Mouse (Mus musculus): ENCODE results near the gene Col5a3.
A peak's percentile ranks its signal among the peaks of the same experiment; 100 is the strongest.

The Col5a3 gene

DNA sequence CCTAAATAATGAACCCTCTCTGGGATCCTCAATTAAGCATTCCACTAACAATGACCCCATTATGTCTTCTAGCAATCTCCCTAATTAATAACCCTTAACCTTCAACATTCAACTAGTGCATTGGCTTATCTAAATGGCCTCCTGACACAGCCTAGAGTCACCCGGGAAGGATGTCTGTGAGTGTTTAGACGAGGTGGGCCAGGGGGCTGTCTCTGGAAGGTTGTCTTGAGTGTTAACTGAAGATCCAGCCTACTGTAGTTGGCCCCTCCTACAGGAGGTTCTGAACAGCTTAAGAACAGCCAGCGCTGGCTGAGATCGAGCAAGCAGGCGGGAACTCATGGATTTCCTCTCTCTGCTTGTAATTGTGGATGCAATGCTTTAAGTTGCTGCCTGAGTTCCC, 9.2 kb downstream of the Col5a3 start:
- DNase-seq (ENCODE audit: low read depth, low spot score), result no peak

- DNase-seq (ENCODE audit: low read depth, low spot score), result no peak
Measured at GRCm38 (mm10) chr9:20805159-20805495, 9.7 kb downstream of the Col5a3 start.

DNA sequence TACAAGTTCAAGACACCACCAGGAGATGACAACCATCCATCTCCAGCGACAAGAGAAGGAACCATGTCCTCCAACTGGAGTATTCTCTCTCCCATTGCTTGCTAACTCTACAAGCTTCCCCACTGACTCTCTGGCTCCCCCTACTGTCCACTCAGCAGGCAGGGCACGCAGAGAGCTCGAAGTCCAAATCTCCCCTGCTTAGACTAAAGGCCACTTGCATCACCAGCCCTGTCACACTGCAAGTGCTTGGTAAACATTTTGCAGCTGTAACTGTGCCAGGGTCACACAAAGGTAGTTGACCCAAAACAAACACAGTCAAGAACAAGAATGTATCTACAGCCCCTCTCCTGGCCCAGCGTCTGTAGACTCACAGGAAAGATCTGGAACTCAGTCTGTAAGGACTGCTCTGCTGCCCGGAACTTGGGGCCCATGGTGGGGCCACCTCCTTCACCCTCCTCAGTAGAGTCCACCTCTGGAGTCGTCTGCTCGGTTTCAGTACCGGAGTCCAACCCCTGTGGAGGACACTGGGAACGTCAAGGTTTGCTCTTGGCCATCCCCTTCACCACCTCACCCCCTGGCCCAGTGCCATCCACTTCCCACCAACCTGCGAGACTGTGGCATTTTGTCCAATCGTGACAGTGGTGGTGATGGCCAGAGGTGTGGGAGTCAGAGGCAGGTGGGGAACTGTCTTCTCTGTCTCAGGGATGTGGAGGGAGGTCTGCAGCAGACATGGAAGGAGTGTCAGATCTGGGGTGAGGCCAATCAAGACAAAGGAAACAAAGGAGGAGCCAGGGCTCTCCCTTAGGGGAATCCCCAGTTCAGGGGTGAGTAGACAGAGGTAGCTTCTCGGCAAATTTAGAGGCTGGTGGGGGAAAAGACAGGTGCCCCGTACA, 10.4 kb downstream of the Col5a3 start:
- peak; percentile 39 for DNase-seq (ENCODE audit: low read depth, low spot score)

DNA sequence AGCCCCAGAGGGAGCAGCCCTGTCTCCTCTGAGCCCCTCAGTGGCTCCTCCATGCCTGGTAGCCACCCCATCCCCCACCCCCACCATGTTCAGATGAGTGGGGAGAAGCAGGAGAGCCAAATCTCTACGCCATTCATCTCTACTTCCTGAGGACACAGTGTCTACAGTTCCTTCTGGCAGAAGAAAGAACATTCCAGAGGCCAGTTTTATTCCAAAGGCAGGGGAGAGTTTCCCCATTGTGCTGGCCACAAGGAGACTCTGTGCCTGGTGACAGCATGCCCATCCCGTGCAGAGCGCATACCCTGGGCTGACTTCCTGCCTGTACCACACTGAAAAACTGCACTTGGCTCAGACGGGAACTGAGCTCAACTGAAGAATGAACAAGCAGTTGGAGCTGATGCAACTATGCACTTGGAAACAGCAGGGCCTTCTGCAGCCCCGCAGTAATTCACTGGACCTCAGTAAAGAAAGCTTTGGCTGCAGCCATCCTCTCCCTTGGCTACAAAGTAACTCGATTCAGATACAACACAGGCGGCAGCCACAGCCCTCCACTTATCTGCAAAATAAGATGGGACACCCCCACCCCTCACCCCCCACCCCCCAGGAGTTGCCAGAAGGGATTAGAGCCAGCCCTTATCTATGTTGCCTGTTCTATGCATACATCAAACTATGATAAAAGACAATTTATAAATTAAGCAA, 20.6 kb downstream of the Col5a3 start:
- DNase-seq (ENCODE audit: low read depth, low spot score), result no peak

- no peak for DNase-seq (ENCODE audit: low read depth, low spot score)
Measured at GRCm38 (mm10) chr9:20790345-20790744, 24.5 kb downstream of the Col5a3 start.

GRCm38 (mm10) chr9:20789651-20790050, 25.2 kb downstream of the Col5a3 start:
- no peak for DNase-seq (ENCODE audit: low read depth, low spot score)

DNA sequence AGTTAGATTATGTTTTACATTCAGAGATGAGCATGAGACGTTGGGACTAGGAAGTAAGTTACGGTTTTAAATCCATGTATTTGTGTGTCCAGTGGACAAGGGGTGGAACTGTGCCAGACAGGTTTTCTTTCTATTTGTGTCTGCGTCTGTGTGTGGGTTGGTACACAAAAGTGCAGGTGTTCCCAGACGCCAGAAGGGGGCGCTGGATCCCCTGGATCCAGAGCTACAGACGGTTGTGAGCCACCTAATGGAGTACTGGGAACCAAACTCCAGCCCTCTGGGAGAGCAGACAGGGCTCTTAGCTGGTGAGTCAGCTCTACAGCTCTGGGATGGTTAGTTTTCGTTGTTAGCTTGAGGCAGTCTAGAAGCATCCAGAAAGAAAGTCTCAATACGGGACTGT, 26.9 kb downstream of the Col5a3 start:
- DNase-seq (ENCODE audit: low read depth, low spot score), result no peak

DNA sequence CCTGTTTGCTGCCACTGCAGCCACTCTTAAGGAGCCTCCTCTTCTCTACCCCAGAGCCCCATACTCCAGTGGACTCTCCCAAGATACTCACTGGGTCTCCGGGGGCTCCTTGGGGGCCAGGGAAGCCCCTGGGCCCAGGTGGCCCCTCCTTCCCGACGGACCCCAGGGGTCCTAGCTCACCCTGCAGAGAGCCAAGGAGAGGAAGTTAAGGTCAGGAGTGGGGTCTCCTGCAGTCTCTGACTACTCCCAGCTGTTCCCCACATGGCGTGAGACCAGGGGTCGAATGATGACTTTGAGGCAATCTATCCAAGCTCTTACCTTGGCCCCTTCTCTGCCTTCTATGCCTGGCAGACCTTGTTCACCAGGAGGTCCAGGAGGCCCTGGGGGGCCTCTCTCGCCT, 29.8 kb downstream of the Col5a3 start:
- DNase-seq (ENCODE audit: low read depth, low spot score), result no peak

GRCm38 (mm10) chr9:20781286-20781685, 33.6 kb downstream of the Col5a3 start:
- no peak for DNase-seq (ENCODE audit: low read depth, low spot score)

- no peak for DNase-seq (ENCODE audit: low read depth, low spot score)
Measured at GRCm38 (mm10) chr9:20765274-20765673, 49.6 kb downstream of the Col5a3 start.

DNA sequence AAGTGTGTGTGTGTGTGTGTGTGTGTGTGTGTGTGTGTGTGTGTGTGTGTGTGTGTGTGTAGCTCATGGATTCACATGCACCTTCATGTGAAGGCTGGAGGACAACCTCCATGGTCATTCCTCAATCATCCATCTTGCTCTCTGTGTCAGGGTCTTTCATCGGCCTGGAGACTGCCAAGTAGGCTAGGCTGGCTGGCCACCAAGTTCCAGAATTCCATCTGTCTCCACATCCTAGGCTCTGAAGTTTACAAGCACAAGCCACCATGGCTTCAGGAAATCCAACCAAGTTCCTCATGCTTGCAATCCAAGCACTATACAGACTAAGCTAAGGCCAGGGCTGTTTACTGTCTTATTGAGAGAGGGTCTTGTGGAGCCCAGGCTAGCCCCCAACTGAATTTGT, 51.8 kb downstream of the Col5a3 start:
- no peak for DNase-seq (ENCODE audit: low read depth, low spot score)

DNA sequence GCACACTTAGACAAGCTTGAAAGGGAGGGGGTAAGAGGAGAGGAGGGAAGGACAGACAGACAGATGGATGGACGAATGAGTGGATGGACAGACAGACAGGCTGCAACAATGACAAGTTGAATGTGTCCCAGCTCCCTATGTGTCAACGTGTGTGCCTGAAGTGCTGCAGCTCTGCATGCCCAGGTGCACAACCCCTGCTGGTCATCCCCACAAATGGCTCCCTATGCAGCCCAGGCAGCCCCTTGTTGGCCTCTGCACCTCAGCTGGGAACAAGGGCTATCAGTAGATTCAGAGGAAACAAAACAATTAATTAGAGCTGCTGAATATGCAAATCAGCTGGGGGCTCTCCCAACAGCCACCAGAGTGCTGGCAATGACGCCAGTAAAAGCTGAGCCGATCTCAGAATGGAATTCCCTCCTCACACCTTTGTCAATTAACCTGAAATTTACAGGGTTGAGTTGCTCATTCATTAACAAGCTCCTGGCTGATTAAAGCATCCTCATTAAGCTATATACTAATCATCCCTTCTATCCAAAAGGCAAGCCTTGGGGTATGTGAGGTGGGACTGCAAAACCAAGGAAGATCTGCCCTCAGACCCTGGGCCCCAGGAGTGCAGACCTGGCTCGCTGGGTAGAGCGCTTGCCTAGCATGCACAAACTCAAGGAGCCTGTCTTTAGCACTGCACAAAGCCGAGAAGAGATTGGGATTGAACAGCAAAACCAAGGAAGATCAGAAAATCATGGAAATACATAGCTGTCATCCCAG, 52.5 kb downstream of the Col5a3 start:
- DNase-seq (ENCODE audit: low read depth, low spot score), result no peak

- no peak for DNase-seq (ENCODE audit: low read depth, low spot score)
Measured at GRCm38 (mm10) chr9:20761388-20761787, 53.5 kb downstream of the Col5a3 start.

DNA sequence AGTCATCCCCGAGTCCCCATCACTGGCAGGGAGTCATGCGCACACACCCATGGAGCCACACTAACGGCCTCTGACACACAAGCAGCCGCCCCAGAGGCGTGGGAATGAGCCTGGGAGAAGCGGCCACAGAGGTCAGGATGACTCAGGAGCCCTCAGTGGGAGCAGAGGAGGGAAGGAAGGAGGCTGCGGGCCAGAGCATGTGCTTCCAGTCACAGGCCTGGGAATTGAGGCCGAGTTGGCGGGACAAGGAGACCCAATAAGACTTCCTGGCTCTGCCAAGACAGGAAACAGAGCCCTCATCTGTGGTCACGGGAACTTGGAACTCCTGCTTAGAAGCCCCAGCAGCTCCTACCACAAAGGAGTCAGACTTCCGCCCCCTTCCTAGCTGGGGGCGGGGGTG, 54.1 kb downstream of the Col5a3 start:
- no peak for DNase-seq (ENCODE audit: low read depth, low spot score)

GRCm38 (mm10) chr9:20758896-20759295, 56.0 kb downstream of the Col5a3 start:
- DNase-seq (ENCODE audit: low read depth, low spot score), result no peak

GRCm38 (mm10) chr9:20758243-20758642, 56.6 kb downstream of the Col5a3 start:
- no peak for DNase-seq (ENCODE audit: low read depth, low spot score)

DNA sequence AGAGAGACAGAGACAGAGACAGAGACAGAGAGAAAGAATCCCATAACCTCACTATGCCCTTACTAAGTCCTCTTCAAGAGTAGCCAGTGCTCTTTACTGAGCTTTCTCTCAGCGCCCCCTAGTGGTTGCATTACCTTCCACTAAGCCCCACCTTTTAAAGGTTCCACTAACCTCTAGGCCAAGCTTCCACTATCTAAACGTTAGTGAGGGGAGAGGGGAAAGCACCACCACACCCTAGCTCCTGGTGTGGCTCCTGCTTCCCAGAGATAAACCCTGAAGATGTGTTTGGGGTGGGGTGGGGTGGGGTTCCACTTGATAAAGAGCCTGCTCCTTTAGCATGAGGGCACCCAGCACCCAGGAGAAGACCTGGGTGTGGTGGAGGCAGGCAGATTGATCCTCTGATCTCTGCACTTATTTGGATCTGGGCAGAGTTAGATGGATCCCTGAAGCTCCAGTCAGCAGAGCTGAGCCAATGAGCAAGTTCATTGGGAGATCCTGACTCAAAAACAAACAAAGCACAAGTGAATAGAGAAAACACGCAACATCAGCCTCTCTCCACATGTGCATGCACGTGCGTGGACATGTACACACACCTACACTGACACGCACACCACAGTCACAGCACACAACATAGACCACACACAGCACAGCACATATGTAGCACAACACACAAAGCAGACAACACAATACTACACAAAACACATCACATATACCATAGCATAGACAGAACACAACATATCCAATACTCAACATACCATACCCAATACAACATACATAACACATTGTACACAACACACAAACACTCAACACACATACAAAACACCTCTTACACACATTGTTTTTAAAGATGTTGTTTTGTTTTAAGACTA, 57.5 kb downstream of the Col5a3 start:
- peak; percentile 80 for DNase-seq (ENCODE audit: low read depth, low spot score)

DNA sequence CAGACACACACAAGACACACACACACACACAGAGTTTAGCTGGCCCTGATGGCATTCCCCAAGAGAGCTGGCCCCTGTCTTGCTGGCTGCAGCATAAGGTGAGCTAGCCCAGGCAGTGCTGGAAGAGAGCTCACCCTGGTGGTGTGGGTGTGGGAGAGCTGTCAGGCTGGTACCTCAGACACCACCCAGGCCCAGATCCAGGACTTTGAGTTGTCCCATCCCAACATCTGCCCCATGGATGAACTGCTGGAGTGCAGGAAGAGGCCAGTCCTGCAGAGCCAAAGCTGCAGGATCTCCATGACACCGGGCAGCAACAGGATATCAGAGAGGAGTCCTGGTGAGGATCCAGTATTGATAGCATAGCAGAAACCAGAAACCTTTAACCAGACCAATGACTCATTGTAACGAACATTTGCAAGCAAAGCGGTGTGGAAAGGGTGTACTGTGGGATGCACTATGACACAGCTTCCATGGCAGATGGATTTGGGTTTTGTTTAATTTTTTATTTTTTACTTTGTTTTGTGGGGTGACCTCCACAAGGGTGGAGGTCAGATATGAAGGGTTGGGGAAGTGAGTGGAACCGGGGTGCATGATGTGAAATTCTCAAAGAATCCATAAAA, 58.7 kb downstream of the Col5a3 start:
- no peak for DNase-seq (ENCODE audit: low read depth, low spot score)

DNA sequence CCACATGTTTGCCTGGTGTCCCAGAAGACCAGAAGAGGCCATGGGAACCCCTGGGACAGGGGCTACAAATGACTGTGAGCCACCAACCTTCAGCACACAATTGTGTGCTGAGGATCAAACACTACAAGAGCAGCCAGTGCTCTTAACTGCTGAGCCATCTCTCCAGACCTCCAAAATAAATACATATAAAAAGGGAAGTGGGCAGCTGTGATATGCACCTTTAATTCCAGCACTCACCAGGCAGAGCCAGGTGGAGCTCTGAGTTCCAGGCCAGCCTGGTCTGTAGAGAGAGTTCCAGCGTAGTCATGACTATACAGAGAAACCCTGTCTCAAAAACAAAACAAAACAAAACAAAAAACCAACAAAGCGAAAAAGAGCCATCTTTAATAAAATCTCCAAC, 60.5 kb downstream of the Col5a3 start:
- DNase-seq (ENCODE audit: low read depth, low spot score), result no peak

DNA sequence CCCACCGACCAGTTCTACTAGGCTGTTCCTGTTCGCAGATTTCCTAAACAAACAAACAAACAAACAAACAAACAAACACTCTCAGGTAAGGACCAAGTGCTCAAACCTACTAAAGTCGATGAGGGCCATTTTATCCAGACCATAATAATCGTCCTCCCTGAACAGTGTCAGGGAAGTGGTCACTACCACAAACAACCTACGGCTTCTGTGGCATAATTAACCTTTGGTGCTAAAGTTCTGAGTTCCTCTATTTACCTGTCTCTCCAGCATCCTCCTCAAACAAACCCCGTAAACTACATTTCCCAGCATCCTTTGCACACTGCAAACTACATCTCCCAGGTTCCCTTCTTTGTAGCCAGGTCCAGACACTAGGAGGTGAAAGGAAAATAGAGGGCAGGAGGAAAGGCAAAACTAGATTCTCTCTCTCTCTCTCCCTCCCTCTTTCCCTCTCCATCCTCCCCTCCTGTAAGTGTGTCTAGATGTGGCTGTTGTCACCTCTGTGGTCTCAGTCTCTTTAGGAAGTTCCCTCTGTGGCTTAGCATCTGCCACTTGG, 63.3 kb downstream of the Col5a3 start:
- no peak for DNase-seq (ENCODE audit: low read depth, low spot score)

DNA sequence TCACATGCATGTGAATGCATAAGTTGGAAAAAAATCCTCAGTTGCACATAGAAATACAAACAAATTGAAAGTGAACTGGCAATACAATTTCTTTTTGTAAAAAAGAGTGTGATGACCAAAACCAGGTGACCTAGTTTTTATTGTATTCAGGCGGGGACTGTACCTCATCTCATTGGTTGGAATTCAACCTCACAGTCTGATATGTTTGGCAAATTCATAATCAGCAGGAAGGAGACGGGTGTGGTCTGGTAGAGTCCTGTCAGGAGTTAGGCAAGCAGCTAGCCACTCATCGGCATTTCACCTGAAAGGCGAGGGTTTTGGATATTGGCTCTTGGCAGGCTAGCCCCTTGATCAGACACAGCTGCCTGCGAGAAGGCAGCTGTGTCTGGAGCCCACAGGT, 65.7 kb downstream of the Col5a3 start:
- DNase-seq (ENCODE audit: low read depth, low spot score), result no peak
